ENCODE assay signal across 8 mouse cellular contexts in the genomic region with DNA sequence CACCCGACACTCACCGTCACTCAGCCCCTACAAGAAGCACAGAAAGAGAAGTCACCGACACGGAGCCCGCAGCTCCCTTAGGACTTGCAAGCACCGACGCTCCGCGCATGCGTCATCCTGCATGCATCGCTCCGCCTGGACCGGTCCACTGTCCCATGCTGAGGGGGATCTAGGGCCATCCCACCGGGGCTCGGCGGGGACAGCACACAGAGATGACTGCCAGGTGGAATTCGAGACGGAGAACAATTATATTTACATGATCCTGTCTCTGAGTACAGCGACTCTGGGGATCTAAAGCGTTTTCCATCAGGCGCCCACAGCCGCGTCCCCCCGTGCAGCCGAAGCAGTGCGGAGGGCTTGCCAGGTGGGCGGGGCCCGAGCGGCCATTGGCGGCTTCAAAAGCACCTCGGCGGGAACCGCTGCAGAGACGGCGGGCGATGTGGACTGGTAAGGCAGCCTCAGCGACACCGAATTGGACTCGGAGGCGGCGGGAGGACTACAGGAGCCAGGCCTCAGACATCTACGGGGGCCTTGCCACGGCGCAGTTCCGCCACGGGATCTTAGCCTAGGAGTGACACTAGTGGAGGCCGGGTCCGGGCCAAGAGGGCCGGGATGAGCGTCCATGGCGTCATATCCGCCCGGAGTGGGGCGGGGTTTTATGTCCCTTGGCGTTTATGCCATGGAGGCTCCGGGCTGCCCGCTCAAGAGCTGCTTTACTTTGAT. TPM values are rescaled to one million over a fixed set of nuclear protein-coding genes. Genes with fewer than 3 reads are reported as not detected.
A peak's percentile ranks its signal among the peaks of the same experiment; 100 is the strongest.
DNase-seq lines count a peak whose midpoint lies in the region; ATAC-seq and TF ChIP-seq lines count a peak whose summit lies in the region.

A gene (minus strand): TSS at position 119 of the 723 bp plus-strand sequence.
A gene (plus strand): TSS at position 394 of the 723 bp plus-strand sequence.

- H3K27ac ChIP-seq in embryonic facial prominence, embryonic 14.5 days (replicated peaks; ENCODE audit: low read depth, low read length), result peak within 1 kb of the TSS; percentile 83
- peak within 1 kb of the TSS; percentile 92 for H3K27ac ChIP-seq in heart, adult 2 months
- peak within 1 kb of the TSS; percentile 62 for H3K27ac ChIP-seq in limb, embryonic 13.5 days
- H3K27ac ChIP-seq in midbrain, embryonic 16.5 days (ENCODE audit: low read length), result peak within 1 kb of the TSS; percentile 81

- peak within 1 kb of the TSS; percentile 80 for H3K4me3 ChIP-seq in embryonic facial prominence, embryonic 14.5 days (ENCODE audit: low read depth, low read length)
- peak within 1 kb of the TSS; percentile 89 for H3K4me3 ChIP-seq in heart, adult 2 months
- H3K4me3 ChIP-seq in limb, embryonic 13.5 days, result peak within 1 kb of the TSS; percentile 75
- peak within 1 kb of the TSS; percentile 86 for H3K4me3 ChIP-seq in midbrain, embryonic 16.5 days (ENCODE audit: low read depth, low read length)

- 0 out of 2 replicates have a peak, but pooled peaks cover 1% of the 10 kb centered on the region for H3K79me2 ChIP-seq in heart, adult 2 months (replicated peaks; ENCODE audit: control insufficient read depth, insufficient read depth, low read length)

- H3K9me3 ChIP-seq in embryonic facial prominence, embryonic 14.5 days (ENCODE audit: control insufficient read depth, low read length), result no peaks in the 10 kb centered on the region
- H3K9me3 ChIP-seq in limb, embryonic 13.5 days, result no peaks in the 10 kb centered on the region
- H3K9me3 ChIP-seq in midbrain, embryonic 16.5 days (replicated peaks; ENCODE audit: control insufficient read depth, low read length, poor library complexity, severe bottlenecking), result no peaks in the 10 kb centered on the region

- peak; percentile 98 for DNase-seq in 3T3-L1 (ENCODE audit: low read depth, low spot score)
- peak; percentile 77 to 86 for DNase-seq in adrenal gland, postnatal 4 days (ENCODE audit: low spot score in 2 of 2)
- DNase-seq in embryonic facial prominence, embryonic 14.5 days (ENCODE audit: low spot score), result peak; percentile 98
- peak; percentile 94 for DNase-seq in heart, adult 2 months
- DNase-seq in kidney, adult 8-10 months, result peak; percentile 87 to 91
- peak; percentile 91 to 94 for DNase-seq in spleen, postnatal 10 days (ENCODE audit: low spot score in 2 of 2)

- TF ChIP-seq POLR2A in heart, adult 2 months (IDR thresholded peaks at IDR 0.05; ENCODE audit: insufficient read depth, low read depth, low read length), result peak; percentile 99

- peak within 1 kb of the TSS; percentile 84 for H3K9ac ChIP-seq in embryonic facial prominence, embryonic 14.5 days (ENCODE audit: low read depth, low read length)
- H3K9ac ChIP-seq in heart, adult 2 months (ENCODE audit: low read depth, low read length), result peak within 1 kb of the TSS; percentile 77
- H3K9ac ChIP-seq in limb, embryonic 13.5 days, result peak within 1 kb of the TSS; percentile 84
- H3K9ac ChIP-seq in midbrain, embryonic 16.5 days (ENCODE audit: low read depth, low read length), result peak within 1 kb of the TSS; percentile 74

- H3K4me1 ChIP-seq in embryonic facial prominence, embryonic 14.5 days (ENCODE audit: control insufficient read depth, insufficient read depth, low read length), result peaks cover 12% of the 10 kb centered on the region
- H3K4me1 ChIP-seq in heart, adult 2 months (ENCODE audit: control insufficient read depth, insufficient read depth, low read length), result peaks cover 3% of the 10 kb centered on the region
- H3K4me1 ChIP-seq in limb, embryonic 13.5 days, result peaks cover 18% of the 10 kb centered on the region
- peaks cover 10% of the 10 kb centered on the region for H3K4me1 ChIP-seq in midbrain, embryonic 16.5 days (ENCODE audit: control insufficient read depth, insufficient read depth, low read length)

- H3K4me2 ChIP-seq in embryonic facial prominence, embryonic 14.5 days (ENCODE audit: low read depth, low read length), result peak within 1 kb of the TSS; percentile 64
- H3K4me2 ChIP-seq in limb, embryonic 13.5 days (replicated peaks), result peak within 1 kb of the TSS; percentile 68
- peak within 1 kb of the TSS; percentile 81 for H3K4me2 ChIP-seq in midbrain, embryonic 16.5 days (ENCODE audit: low read length)

- peak; percentile 95 for ATAC-seq in embryonic facial prominence, embryonic 14.5 days (ENCODE audit: low read depth)
- ATAC-seq in limb, embryonic 13.5 days (ENCODE audit: low FRiP score, low read depth), result peak; percentile 94
- peak; percentile 97 for ATAC-seq in midbrain, embryonic 16.5 days

- WGBS in embryonic facial prominence, embryonic 14.5 days, result under 1% methylated on average over 52 of the region's 57 CpGs
- under 1% methylated on average over 57 of the region's 57 CpGs for WGBS in heart, adult 2 months
- WGBS in limb, embryonic 13.5 days, result under 1% methylated on average over 57 of the region's 57 CpGs
- WGBS in midbrain, embryonic 16.5 days, result under 1% methylated on average over 55 of the region's 57 CpGs

- peak; percentile 7; the same call in 1 of the 2 replicates for TF ChIP-seq CTCF in heart, adult 2 months (IDR thresholded peaks at IDR 0.05)

- H3K36me3 ChIP-seq in embryonic facial prominence, embryonic 14.5 days (ENCODE audit: control insufficient read depth, insufficient read depth, low read length), result peaks cover 15% of the 10 kb centered on the region; the same call in 1 of the 2 replicates
- no peaks in the 10 kb centered on the region for H3K36me3 ChIP-seq in heart, adult 2 months (ENCODE audit: control insufficient read depth, insufficient read depth, low read length)
- H3K36me3 ChIP-seq in limb, embryonic 13.5 days, result peaks cover 26% of the 10 kb centered on the region
- no peaks in the 10 kb centered on the region for H3K36me3 ChIP-seq in midbrain, embryonic 16.5 days (ENCODE audit: control insufficient read depth, insufficient read depth, low read length)

- peak; percentile 35; the same call in 1 of the 2 replicates for TF ChIP-seq EP300 in heart, adult 2 months (IDR thresholded peaks at IDR 0.05; ENCODE audit: insufficient read depth, low read depth, low read length)

- intact Hi-C loops in heart, adult 2 months (cut with DNase I), result loop anchor here (1.0 to 5.0 kb wide), 4 partner anchors 22 to 236 kb away; a partner anchor contains a TSS

- H3K27me3 ChIP-seq in embryonic facial prominence, embryonic 14.5 days (replicated peaks; ENCODE audit: control insufficient read depth, insufficient read depth, low read length), result no peaks in the 10 kb centered on the region
- H3K27me3 ChIP-seq in heart, adult 2 months (ENCODE audit: control insufficient read depth, insufficient read depth, low read length), result no peaks in the 10 kb centered on the region
- no peaks in the 10 kb centered on the region for H3K27me3 ChIP-seq in limb, embryonic 13.5 days
- no peaks in the 10 kb centered on the region for H3K27me3 ChIP-seq in midbrain, embryonic 16.5 days (ENCODE audit: control insufficient read depth, insufficient read depth, low read depth, low read length)

RNA-seq across cellular contexts. Expression of the first gene that starts in this region (rescaled TPM):
- 10 to 100 TPM; 32.8 to 33.6 TPM for total RNA-seq in adrenal gland, postnatal 4 days (2021)
- polyA plus RNA-seq in embryonic facial prominence, embryonic 14.5 days (2014; fragmentation: Nextera tagmentation; extraction: Ambion mirVana), result 74.4 and 77.7 TPM in 2 replicates
- 10 to 100 TPM; 65.8 to 79.2 TPM for total RNA-seq in heart, adult 2 months (2021)
- 30.0 and 46.1 TPM in 2 replicates for polyA plus RNA-seq in heart, adult 2 months (2012; rRNA removed)
- 74.5 and 75.4 TPM in 2 replicates for polyA plus RNA-seq in limb, embryonic 13.5 days (2015; fragmentation: Nextera tagmentation; extraction: Ambion mirVana)
- polyA plus RNA-seq in midbrain, embryonic 16.5 days (2015; fragmentation: Nextera tagmentation; extraction: Ambion mirVana), result 25.7 and 27.3 TPM in 2 replicates

RNA-seq across cellular contexts. Expression of the second gene that starts in this region (rescaled TPM):
- total RNA-seq in adrenal gland, postnatal 4 days (2021), result 10 to 100 TPM; 16.8 to 18.7 TPM
- polyA plus RNA-seq in embryonic facial prominence, embryonic 14.5 days (2014; fragmentation: Nextera tagmentation; extraction: Ambion mirVana), result 27.9 and 31.7 TPM in 2 replicates
- under 1 TPM; 0.37 to 0.89 TPM for total RNA-seq in heart, adult 2 months (2021)
- 0.74 and 1.3 TPM in 2 replicates for polyA plus RNA-seq in heart, adult 2 months (2012; rRNA removed)
- polyA plus RNA-seq in limb, embryonic 13.5 days (2015; fragmentation: Nextera tagmentation; extraction: Ambion mirVana), result 40.2 and 41.5 TPM in 2 replicates
- polyA plus RNA-seq in midbrain, embryonic 16.5 days (2015; fragmentation: Nextera tagmentation; extraction: Ambion mirVana), result 6.4 and 6.9 TPM in 2 replicates

Comparison
In these comparisons a context has a peak if more than half of its experiments do, and no peak if none do; other contexts are left out.
1. Peak in every context shown above with its lines: DNase-seq, ATAC-seq, H3K4me3 ChIP-seq and H3K27ac ChIP-seq.
2. RNA of the second gene that starts in this region (total RNA-seq): 16.8 to 18.7 TPM in adrenal gland, postnatal 4 days; 0.37 to 0.89 TPM in heart, adult 2 months; every median in the first group is over 4 times any median in the second.